Mouse (Mus musculus) lung, embryonic 14.5 days (tissue): ENCODE measurements around the gene Galnt6. TPM values are rescaled to one million over a fixed set of nuclear protein-coding genes. Genes with fewer than 3 reads are reported as not detected.

Experiments used
- ATAC-seq: fragments of 200-750 bp; cut with Nextera tagmentation; 2 replicates; pipeline ENCODE4 v1.8.0; 2017; ENCODE audit warnings: mild to moderate bottlenecking, moderate TSS enrichment, moderate library complexity; ENCODE audit not compliant: insufficient read depth
- DNase-seq: peaks from one replicate; pipeline ENCODE4 v3.0.0-alpha.2; 2015
- H3K27ac ChIP-seq: fragments of 300-500 bp; sonication (generic); 2 replicates; pipeline ENCODE4 v1.5.1; 2014; ENCODE audit warnings: low read depth, mild to moderate bottlenecking, moderate library complexity
- H3K27me3 ChIP-seq: fragments of 300-500 bp; sonication (generic); 2 replicates; pipeline ENCODE4 v1.6.1; 2014; ENCODE audit warnings: low read length, control low read depth; ENCODE audit not compliant: insufficient read depth
- H3K36me3 ChIP-seq: fragments of 300-500 bp; sonication (generic); 2 replicates; pipeline ENCODE4 v1.6.1; 2014; ENCODE audit warnings: control low read depth; ENCODE audit not compliant: insufficient read depth
- H3K4me1 ChIP-seq: fragments of 300-500 bp; sonication (generic); 2 replicates; pipeline ENCODE4 v1.6.1; 2014; ENCODE audit warnings: antibody characterized with exemption, control low read depth; ENCODE audit not compliant: insufficient read depth
- H3K4me2 ChIP-seq: fragments of 300-500 bp; sonication (generic); 2 replicates; pipeline ENCODE4 v1.6.1; 2014; ENCODE audit warnings: mild to moderate bottlenecking
- H3K4me3 ChIP-seq: fragments of 300-500 bp; sonication (generic); 2 replicates; pipeline ENCODE4 v1.5.1; 2014; ENCODE audit warnings: low read depth, low read length
- H3K9ac ChIP-seq: fragments of 300-500 bp; sonication (generic); 2 replicates; pipeline ENCODE4 v1.6.1; 2014
- H3K9me3 ChIP-seq: fragments of 300-500 bp; sonication (generic); 2 replicates; pipeline ENCODE4 v1.6.1; 2016; ENCODE audit warnings: low read depth, low read length, control low read depth
- CTCF ChIP-seq: IDR thresholded peaks from 2 replicates; pipeline ENCODE4 v1.5.1; 2016; ENCODE audit warnings: antibody characterized with exemption, low read depth
- WGBS: fragments of 180-500 bp; shearing (Covaris S2); extraction: QIAGEN DNeasy Blood & Tissue Kit; methylation state at CpG from one replicate; pipeline ENCODE4 v1.1.7; 2014; 5-methylcytosine and 5-hydroxymethylcytosine counted together
- polyA plus RNA-seq: library from polyadenylated mRNA; unstranded; fragments of >200 nt; fragmentation: Nextera tagmentation; extraction: Ambion mirVana; gene quantifications from 2 replicates; pipeline ENCODE4 v1.2.1, GENCODE M21; 2014

Galnt6 gene
- polyA plus RNA-seq, 1 experiment from 2014 or later = 0.25 TPM

GRCm38 (mm10) chr15:100669337-100669736 lies 59.8 kb downstream of the Galnt6 start, which contains the start of gene Bin2:
Gene Bin2, minus strand, starts transcription at chr15:100669553.
- no peak for ATAC-seq
- 84% methylated on average over 20 of the region's 20 CpGs for WGBS
- peak within 1 kb of the TSS; percentile 6; the same call in 1 of the 2 replicates for H3K4me3 ChIP-seq

DNA sequence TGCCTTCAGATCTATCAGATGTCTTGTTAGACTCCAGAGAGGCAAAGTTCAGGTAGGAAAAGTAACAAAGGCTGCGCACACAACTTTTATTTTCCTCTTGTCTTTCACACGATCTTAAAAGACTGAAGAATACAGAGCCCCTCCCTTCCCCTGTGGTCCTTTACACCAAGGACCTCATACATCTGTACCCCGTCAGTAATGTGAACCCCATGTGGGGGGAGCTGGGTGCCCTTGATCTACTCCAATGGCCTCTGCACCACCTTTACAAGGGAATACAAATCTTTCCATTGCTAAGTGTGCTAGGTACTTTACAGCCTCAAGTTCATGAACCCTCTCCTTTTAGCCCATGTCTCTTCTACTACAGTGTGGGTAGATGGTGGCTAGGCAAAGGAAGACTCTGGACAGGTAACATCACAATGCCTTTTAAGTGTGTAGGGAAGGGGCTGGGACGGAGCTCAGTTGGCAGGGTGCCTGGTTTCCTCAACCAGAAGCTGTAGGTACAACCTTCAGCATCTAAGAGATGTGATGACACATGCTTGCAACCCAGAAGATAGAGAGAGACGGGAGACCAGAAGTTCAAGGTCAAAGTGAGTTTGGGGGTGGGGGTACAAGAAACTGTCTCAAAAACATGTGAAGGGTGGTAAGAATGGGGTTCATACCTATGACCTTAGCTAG lies 61.2 kb downstream of the Galnt6 start:
- no peak for DNase-seq
- no peak for ATAC-seq
- Histone ChIP-seq H3K4me2 (no peak overlapping the region), H3K4me3 (no peak overlapping the region), H3K27ac (no peak overlapping the region), H3K27me3 (no peaks in the 10 kb centered on the region), H3K9ac (no peak overlapping the region), H3K9me3 (no peaks in the 10 kb centered on the region), H3K36me3 (no peaks in the 10 kb centered on the region), H3K4me1 (no peaks in the 10 kb centered on the region)
- 75% methylated on average over 5 of the region's 5 CpGs for WGBS
- TF ChIP-seq CTCF = no peak

More at GRCm38 (mm10) chr15:100669337-100669736, 59.8 kb downstream of the Galnt6 start, which contains the start of gene Bin2:
- H3K27me3 ChIP-seq = no peaks in the 10 kb centered on the region
- H3K4me2 ChIP-seq = no peak within 1 kb of the TSS
- H3K27ac ChIP-seq = no peak within 1 kb of the TSS
- no peaks in the 10 kb centered on the region for H3K36me3 ChIP-seq
- DNase-seq = no peak
- no peaks in the 10 kb centered on the region for H3K4me1 ChIP-seq
- no peak within 1 kb of the TSS for H3K9ac ChIP-seq
- no peak for TF ChIP-seq CTCF
- H3K9me3 ChIP-seq = no peaks in the 10 kb centered on the region

GRCm38 (mm10) chr15:100667420-100667819 lies 61.8 kb downstream of the Galnt6 start:
- Histone ChIP-seq H3K4me2 (no peak overlapping the region), H3K27me3 (no peaks in the 10 kb centered on the region), H3K36me3 (no peaks in the 10 kb centered on the region), H3K9me3 (no peaks in the 10 kb centered on the region), H3K4me3 (no peak overlapping the region), H3K27ac (no peak overlapping the region), H3K9ac (no peak overlapping the region), H3K4me1 (no peaks in the 10 kb centered on the region)
- DNase-seq = no peak
- WGBS = 53% methylated on average over 6 of the region's 6 CpGs
- TF ChIP-seq CTCF = no peak
- no peak for ATAC-seq

DNA sequence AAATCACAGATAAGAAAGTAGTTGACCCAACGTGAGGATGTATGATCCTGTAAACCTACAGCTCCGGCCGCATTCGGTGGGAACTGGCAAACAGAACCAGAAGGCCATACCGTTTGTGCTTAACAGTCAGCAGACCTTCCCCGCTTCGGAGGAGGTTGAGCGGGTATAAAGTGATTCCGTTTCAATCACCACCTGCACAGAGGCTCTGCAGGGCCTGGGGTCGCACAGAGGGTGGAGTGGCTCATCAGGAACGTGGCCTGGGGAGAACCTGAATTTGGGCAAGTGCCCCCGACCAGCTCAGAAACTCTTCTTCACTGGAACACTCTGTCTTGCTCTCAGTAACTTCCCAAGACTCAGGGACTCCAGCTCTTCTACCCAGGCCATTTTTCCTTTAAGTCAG lies 62.3 kb downstream of the Galnt6 start:
- H3K4me1 ChIP-seq = no peaks in the 10 kb centered on the region
- no peak overlapping the region for H3K4me3 ChIP-seq
- no peak overlapping the region; the same call in 1 of the 2 replicates for H3K27ac ChIP-seq
- H3K9ac ChIP-seq = no peak overlapping the region
- 10% methylated on average over 12 of the region's 12 CpGs for WGBS
- TF ChIP-seq CTCF = no peak
- H3K9me3 ChIP-seq = no peaks in the 10 kb centered on the region
- no peaks in the 10 kb centered on the region for H3K36me3 ChIP-seq
- no peak overlapping the region for H3K4me2 ChIP-seq
- ATAC-seq (no peak), DNase-seq (peak; percentile 16)
- H3K27me3 ChIP-seq = no peaks in the 10 kb centered on the region

GRCm38 (mm10) chr15:100666219-100666696 lies 62.9 kb downstream of the Galnt6 start:
- H3K4me2 ChIP-seq = no peak overlapping the region
- no peaks in the 10 kb centered on the region for H3K36me3 ChIP-seq
- no peak overlapping the region for H3K9ac ChIP-seq
- no peak for TF ChIP-seq CTCF
- H3K4me3 ChIP-seq = no peak overlapping the region
- no peaks in the 10 kb centered on the region for H3K4me1 ChIP-seq
- H3K27me3 ChIP-seq = no peaks in the 10 kb centered on the region
- no peaks in the 10 kb centered on the region for H3K9me3 ChIP-seq
- no peak overlapping the region for H3K27ac ChIP-seq
- WGBS = 3% methylated on average over 7 of the region's 7 CpGs
- DNase-seq = peak; percentile 44
- ATAC-seq = no peak; the same call in 1 of the 2 replicates

GRCm38 (mm10) chr15:100665411-100666218 lies 63.6 kb downstream of the Galnt6 start:
- 30% methylated on average over 9 of the region's 9 CpGs for WGBS
- Histone ChIP-seq H3K4me2 (no peak overlapping the region), H3K27me3 (no peaks in the 10 kb centered on the region), H3K4me1 (no peaks in the 10 kb centered on the region), H3K36me3 (no peaks in the 10 kb centered on the region), H3K4me3 (no peak overlapping the region), H3K9me3 (no peaks in the 10 kb centered on the region), H3K9ac (no peak overlapping the region), H3K27ac (no peak overlapping the region)
- no peak for TF ChIP-seq CTCF
- ATAC-seq (no peak), DNase-seq (no peak)

- Histone ChIP-seq H3K27me3 (no peaks in the 10 kb centered on the region), H3K4me3 (no peak overlapping the region), H3K36me3 (no peaks in the 10 kb centered on the region), H3K27ac (no peak overlapping the region), H3K4me2 (no peak overlapping the region), H3K4me1 (no peaks in the 10 kb centered on the region), H3K9ac (no peak overlapping the region), H3K9me3 (no peaks in the 10 kb centered on the region)
- DNase-seq = no peak
- TF ChIP-seq CTCF = no peak
- WGBS = 72% methylated on average over 9 of the region's 9 CpGs
- no peak for ATAC-seq
Observed at GRCm38 (mm10) chr15:100664813-100665274, 64.3 kb downstream of the Galnt6 start.
